Mouse (Mus musculus) heart, adult 8-10 months (tissue): ENCODE data around the gene Abcc9. TPM values are rescaled to one million over a fixed set of nuclear protein-coding genes. Genes with fewer than 3 reads are reported as not detected.

Experiments used
- DNase-seq: peaks from one replicate; pipeline ENCODE4 v3.0.0; 2022; ENCODE audit warnings: low spot score
- total RNA-seq, 4 experiments: library from RNA; stranded (reverse); gene quantifications; 2 replicates each; pipeline ENCODE4 v1.2.4; 2022

Gene Abcc9
- total RNA-seq, 4 experiments from 2014 or later, result 229 to 268 (median 246) TPM

DNA sequence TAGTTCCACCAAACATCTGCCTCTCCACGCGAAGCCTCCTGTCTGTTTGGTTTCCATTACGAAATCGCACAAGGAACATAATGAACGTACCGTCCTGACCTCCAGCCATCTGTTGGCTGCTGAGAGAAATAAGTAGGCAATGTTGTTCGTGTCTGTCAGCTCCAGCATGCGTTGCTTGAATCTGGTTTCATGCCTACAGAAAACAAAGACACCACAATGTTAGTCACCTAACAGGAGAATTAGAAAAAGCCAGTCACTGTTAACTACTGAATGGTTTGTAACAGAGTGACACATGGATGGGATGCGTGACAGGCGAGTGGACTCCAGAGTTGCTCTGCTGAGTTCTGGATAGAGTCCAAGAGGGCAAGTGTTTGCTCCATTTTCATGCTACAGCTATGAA lies 87.8 kb downstream of the Abcc9 start:
- DNase-seq, result peak; percentile 59

DNA sequence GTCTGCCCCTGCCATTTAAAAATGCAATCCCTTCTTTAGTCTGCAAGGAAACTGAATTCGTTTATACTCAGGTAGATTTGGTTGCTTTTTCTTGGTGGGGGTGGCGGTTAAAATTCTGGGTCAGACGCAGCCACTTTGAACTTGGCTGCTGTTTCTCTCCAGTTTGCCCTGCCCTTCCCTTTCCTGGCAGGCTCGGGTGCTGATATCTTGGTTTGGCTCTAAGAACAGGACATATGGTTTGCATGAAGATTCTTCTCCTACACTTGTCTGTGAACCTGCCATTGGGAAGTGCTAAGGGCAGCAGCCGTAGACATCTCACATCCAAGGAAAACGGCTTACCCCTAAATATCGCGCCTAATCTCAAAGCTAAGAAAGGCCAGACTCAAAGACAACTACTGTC lies 89.7 kb downstream of the Abcc9 start:
- DNase-seq, result peak; percentile 31

DNA sequence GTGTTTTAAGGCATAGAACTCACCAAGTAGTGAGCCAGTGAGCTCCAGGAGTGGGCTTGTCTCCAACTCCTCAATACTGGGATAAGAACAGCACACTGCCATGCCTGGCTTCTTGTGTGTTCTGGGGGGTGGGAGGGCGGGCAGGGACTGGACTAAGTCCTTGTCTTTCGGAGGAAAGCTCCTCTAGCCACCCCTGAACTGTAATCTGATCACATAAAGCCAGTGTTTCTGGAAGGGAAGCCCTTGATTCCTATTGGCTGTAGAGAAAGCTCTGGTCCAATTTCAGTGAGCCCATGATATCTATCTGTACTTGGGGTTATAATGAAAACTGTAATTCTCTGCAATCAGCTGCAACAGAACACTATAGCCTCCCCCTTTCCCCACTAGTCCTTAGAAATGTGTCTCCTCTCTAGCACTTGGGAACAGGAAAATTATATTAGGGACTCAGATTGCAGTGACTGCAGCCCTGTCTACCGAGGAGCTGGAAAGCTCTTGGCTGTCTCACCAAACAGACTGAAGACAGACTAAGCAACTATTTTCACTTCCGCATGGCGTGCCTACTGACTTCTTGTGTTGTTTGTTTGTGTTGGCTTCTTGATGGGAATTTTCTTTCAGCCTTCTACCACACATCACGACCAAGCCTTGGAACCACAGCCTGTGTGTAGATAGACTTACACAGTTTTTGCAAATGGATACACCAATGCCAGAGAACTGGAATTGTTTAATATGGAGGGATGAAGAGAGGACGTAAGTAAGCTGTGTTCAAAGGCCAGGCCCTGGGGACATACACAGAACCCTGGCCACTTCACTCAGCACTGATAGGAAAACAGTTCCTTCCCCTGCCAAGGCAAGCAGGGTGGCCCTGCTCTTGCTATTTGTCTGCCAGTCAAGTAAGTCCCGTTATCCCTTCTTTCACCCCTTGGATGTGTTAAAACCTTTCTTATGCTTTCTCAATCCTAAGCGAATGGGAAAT lies 92.4 kb downstream of the Abcc9 start:
- peak; percentile 16 for DNase-seq

DNA sequence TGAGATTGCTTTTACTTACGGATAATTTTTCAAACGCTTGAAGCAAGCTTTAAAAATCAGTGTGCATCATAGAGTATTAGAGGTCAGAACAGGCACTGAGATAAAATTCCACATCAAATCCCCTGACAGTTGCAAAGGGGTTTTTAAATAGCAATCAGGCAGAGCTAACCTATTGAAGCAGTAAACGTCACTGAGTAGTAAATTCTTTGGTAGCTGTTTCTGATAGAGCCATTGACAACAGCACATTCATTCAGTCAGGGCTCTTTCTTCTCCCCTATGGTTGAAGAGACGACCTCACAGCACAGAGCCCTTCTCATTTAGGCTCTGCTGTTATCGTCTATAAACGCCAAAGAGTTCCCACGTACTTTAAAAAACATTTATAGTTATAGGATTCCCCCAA lies 95.0 kb downstream of the Abcc9 start:
- DNase-seq, result no peak

DNA sequence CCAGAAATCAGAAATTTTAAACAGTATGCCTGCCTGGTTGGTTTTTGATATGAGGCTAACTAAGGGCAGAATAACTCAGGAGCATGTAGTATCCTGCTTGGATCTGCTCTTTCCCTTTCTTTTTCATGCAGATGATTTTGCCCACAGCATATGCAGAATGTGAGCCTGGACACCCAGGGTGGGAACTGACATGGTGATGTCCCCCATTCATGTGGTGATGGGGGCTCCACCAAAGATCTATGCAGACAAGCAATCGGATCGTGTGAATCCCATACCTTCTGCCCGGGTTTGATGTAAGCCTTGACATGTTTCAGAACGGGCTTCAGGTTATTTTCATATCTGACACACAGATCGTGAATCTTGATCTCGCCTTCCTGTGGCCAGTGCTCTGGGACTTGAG lies 99.3 kb downstream of the Abcc9 start:
- no peak for DNase-seq

DNA sequence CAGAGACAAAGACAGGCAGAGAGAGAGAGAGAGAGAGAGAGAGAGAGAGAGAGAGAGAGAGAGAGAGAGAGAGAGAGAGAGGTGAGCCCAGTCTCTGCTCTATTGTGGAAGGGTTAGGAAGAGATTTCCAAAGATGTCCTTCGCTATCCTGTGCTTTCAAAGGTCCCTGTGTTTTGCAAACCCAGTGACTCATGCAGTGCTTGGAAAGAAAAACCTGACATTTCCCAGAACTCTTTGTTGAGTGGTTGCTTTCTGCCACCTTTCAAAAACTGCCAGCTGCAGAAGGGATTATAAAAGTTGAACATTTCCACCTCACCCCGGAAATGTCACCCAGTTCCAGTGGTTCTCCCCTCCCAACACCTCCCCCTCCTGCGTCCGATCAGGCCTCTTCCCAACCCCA lies 123.3 kb downstream of the Abcc9 start:
- no peak for DNase-seq

DNA sequence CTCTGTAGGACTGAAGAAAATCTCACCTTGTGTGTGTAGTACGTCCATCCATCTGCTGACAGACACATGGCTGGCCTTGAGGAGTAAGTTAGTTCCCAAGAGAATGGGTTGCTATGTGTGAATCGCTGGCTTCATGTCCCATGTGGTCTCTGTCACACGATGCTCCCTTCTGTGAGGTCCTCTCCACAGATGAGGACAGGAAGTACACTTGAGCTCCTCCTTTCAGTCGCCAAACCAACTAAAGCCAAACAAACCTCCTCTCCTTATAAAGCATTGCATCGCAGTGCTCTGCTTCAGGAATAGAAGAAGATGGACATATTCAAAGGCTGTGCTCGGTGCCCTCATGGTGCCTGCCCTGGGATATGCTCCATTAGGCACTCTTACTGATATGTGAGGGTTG lies 124.3 kb downstream of the Abcc9 start:
- DNase-seq, result no peak

DNA sequence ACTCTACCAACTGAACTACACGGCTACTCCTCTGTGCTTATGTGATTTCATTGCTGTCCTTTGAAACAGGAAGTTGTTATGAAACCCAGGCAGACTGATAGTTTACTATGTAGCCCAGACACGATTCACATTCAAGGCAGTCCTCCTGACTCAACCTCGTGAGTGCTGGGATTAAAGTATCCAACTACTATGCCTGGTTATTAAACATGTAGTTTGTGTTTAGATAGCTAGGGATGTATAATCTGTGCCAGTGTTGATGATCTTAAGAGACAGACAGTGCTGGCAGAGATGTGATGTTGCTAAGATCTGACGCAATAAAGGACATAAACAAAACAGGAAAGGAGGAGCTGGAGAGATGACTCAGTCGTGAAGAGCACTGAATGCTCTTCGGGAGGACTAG lies 129.2 kb downstream of the Abcc9 start:
- no peak for DNase-seq

DNA sequence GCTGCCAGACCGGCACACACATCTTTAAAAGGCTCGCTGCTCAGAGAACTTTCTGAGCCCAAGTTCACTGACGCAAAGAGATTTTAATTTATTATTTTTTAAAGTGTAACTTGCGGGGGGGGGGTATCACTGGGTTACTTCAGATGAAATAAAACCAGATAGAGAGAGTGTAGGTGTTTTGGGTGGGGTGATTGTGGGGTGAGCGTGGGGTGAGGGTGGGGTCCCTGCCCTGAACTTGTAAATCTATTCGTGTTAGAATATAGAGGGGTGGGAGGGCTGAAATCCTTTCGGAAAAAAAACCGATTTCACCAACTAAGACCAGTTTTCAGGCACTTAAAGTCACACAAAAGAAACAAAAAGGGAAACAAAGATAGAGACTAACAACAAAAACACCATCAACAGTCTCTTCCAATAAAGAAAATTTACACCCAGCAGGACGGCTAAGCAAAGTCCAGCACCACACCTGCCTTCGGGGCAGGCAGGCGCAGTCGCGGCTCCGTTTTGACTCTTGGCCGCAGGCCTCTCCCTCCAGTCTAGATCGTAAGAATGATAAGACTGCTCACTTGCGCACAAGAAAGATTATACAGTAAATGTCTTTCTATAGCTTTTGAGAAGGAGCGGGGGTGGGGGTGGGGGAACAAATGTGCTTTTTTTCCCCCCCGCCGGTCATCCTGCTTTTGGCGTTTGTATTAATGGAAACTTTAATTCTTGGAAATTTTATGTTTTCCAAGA lies 130.3 kb downstream of the Abcc9 start:
- no peak for DNase-seq

DNA sequence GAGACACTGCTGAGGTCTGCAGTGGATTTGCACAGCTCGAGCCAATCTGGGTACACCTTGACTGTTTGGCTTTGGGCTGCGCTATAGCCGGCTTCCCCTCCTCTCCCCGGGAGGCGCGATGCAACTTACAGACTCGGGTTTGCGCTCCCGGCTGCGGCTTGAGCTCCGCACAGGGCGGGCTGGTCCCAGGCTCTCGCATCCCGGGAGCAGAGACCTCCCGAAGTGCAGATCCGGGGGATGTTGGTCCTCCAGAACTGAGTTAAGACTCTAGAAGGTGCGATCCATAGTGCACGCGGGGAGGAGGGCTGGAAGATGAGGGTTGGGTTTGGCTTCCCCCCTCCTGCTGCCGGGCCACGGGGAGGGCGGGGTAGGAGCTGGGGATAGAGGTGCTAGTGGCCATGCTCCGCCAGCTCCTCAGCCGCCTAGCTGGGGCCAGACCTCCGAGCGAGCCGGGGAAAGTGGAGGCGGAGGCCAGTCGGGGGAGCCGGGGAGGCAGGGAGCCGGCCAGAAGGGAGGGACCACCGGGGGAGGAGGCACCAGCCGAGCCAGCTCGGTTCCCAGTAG lies 131.0 kb downstream of the Abcc9 start, which contains the start of gene Kcnj8:
Gene Kcnj8 (minus strand): TSS at position 560 of the 564 bp plus-strand sequence.
- DNase-seq, result peak; percentile 78

DNA sequence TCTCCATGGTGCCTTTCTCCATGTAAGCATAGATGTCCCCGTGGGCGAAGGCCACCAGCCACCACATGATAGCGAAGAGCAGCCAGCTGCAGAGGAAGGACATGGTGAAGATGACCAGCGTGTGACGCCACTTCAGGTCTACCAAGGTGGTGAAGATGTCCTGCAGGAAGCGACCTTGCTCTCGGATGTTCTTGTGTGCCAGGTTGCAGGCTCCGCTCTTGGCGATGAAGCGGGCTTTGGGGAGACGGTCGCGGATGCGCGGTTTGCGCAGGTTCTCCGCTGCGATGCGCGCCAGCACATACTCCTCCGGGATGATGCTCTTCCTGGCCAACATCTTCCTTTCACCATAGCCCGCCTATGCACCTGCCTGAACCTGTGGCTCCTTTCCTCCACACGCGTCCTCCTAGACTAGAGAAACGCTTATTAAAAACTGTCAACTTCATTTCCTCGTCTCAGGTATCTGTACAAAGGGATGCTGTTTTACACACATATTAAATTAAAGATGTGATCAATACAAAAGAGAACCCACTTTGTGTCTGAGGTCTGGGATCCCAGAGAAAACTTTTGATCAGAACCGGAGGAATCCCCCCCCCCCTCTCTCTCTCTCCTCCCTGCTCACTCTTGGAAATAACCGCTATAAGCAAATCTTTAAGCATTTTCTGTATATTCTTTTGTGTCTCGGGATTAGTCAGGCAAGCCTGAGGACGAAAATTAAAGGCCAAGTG lies 131.9 kb downstream of the Abcc9 start:
- DNase-seq, result no peak

DNA sequence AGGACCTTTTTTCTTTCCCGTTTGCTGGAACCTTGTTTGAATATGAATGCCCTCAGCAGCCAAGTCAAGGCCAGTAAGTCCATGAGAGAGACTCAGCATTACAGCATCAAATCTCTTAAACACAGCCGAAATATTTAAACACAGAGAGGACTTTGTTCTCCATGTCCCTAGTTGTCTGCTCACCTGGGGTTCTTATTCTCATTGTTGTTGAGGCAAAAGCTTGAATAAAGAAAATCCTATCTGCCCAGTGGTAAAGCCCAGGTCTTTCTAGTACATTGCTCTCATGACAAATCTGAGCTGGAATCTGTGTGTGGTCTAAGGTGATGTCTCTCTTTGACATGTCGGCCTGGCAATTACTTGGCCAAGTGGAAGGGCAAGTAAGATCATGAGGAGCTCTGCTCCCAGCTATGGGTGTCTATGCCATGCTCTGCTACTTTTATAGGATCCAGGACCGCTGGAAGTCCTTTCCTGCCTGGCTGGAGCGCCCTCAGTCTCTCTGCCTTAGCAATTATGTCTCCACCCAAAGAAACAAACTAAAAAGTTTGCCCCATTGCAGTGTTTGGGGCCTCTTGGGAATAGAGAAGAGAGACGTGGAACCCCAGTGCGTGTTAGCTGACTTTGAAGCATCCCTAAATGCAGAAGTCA lies 133.3 kb downstream of the Abcc9 start:
- no peak for DNase-seq

DNA sequence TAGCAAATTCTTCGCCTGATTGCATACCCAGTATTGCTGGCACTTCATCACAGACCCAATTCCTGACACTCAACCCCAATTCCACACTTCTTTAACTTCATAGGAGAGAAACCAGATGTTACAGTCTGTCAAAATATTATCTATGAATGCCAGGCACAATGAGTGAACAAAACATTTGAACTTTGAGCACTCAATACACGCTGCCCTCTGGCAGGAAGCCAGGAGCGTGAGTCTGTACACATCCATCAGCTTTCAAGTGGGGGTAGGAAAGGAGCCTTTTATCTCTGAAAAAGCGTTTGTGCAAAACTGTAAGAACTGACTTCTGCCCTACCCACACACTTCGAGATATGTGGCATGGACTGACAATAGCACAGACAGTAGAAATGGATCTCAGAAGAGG lies 134.7 kb downstream of the Abcc9 start:
- DNase-seq, result no peak

DNA sequence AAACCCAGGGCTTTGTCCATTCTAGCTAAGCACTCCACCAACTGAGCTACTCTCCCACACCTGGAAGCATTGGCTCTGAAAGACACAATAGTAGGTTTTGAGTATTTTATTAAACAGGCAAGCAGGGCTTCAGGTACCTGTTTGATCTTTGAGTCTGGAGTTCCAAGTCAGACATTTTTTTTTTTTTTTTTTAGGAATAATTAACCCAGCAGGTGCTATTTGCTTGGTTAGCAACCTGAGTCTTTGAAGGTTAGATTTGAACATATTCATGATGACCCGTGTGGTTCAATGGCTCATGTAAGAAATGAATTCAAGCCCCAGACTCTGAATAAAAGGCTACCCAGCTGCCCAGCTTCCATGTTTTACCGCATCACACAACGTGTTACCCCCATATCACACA lies 137.4 kb downstream of the Abcc9 start:
- no peak for DNase-seq

DNA sequence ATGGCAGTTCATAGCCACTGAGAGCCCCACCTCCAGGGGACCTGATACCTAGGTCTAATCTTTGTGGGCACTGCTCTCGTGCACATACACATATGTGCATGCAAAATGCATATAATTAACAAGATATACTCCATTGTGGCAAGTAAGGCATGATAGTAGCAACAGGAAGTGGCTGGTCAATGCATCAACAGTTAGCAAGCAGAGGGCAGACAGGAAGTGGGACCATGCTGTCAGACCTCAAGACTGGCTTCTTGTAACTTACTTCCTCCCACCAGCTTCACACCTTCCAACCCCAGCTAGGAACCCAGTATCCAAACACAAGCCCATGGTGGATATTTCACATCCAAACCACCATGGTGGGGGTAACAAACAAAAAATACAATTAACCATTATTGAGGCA lies 141.0 kb downstream of the Abcc9 start:
- DNase-seq, result no peak

DNA sequence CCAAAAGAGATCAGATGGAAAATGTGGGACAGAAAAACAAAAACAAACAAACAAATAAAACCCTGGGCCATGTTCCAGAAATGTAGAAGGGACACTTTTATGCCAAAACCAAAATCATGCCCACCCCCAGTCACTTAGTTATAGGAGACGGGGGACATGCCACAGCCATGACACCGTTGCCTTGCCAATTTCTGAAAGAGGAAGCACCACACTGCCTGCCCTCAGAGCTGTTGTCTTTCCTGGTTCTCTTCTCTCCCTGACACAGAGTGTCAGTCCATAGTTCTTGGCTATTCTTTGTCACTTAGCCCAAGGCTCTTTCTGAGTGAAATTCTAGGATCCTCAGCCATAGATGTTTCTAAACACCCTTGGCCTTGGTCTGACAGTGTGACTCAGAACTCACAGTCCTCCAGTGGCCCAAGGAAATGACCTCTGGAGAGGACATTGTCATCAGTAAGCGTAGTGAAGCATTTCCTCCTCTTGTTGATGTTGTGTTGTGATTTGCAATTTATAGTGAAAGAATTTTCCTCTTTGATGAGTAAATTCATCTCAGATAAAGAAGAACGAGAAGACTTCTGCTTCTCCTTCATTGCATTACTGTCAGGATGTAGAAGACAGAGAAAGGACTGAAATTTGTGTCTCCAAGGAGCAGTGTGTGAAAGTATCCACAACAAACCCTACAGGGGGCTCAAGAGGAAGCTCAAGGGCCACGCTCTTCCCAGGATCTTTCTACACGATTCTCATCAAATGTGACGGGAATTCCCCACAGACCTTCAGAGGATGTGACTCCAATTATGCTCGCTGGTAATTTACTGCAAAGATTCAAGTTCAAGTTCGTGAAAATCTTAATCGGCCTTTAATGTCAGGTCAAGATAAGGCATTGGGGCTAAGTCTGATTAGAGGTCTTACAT lies 143.1 kb downstream of the Abcc9 start:
- DNase-seq, result no peak

DNA sequence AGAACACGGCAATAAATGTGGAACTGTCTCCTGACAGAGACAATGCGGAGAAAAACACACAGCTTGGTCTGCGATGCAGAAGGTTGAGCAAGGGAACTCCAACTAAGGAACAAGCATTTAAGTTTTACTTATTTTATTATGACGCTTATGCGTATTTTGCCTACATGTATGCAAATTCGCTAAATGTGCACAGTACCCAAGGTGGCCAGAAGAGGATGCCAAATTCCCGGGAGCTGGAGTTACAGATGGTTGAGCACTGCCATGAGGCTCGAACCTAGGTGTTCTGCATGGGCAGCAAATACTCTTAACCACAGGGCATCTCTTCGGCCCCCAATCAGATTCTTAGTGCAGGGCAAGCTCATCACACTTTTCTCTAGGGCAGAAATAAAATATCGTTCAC lies 144.0 kb downstream of the Abcc9 start:
- DNase-seq, result no peak

DNA sequence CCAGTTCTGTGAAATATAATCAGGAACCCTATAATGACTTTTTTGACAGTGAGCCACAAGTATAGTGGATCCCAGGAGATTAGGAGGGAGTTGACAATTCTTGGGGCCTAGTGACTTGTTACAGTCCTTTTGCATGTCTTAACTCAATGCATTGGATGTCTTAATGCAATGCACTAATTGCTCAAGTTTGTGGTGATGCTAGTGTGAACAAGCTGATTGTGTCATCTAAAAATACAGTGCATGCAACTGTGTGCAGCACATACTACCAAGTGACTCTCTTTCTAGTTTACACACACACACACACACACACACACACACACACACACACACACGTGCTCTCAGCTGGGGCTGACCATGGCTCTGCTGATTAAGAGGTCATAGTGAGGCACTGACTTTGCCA lies 146.1 kb downstream of the Abcc9 start:
- DNase-seq, result no peak

DNA sequence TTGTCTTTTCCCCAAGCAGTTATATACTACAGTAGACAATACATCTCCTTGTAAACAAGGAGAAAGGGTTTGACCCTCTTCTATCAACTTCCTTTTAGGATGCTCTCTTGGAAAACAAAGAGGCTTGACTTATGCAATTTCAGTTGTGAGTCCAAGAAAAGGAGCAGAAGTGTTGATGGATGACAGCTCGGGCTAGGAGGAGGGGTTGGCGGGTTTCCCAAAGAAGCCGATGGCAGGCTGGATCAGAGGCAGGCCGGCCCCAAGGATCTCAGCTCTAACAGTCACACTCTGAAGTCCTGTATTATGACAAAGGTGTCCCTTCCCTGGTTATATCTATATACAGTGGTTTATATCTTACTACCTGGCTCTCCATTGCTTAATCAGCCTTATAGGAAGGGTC lies 150.6 kb downstream of the Abcc9 start:
- no peak for DNase-seq

DNA sequence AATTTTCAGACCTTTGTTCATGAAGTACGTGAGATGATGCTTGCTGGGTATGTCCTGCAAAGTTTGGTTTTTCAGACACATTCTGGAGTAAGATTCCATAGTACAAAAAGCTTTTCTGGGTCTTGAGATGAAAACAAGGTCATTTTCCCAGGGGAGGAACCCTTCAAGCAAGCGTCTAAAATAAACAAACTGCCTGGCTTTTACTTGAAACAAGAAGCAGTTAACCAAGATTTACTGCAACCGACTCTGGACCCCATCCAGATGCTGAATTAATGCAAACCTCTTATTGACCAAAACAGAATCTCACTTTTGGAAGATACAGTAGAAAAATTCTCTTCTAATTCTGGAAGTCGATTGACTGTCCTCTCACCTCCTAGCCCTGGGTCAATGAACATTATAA lies 151.2 kb downstream of the Abcc9 start:
- DNase-seq, result no peak
